Mouse (Mus musculus): Measurements from ENCODE around the gene Kif13a. TPM values are rescaled to one million over a fixed set of nuclear protein-coding genes. Genes with fewer than 3 reads are reported as not detected.

Kif13a gene
- polyA plus RNA-seq, 1 experiment from 2014 or later, result 7.9 TPM

DNA sequence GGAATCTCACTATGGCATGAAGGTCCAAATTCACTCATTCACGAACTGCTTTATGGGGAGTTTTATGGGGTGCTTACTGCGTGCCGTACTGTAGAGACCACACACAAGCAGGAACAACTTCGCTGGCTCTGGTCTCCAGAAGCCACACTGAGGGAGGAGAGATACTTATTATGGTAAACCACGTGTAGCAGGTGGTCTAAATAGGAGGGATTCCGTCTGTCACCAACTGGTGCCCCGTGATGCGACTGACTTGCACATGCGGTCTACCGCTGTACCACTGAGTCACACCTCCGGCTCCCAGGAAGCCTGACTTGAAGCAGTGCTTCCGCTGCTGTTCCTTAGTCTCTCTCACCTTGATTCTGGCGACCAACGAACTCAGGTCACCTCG is 986 bp upstream of the Kif13a start:
- Histone ChIP-seq H3K9me3 (replicated peaks; ENCODE audit: control insufficient read depth, low read length) (no peaks in the 10 kb centered on the region), H3K27me3 (ENCODE audit: control insufficient read depth, insufficient read depth, low read length) (no peaks in the 10 kb centered on the region), H3K36me3 (ENCODE audit: control insufficient read depth, insufficient read depth, low read length) (no peaks in the 10 kb centered on the region), H3K4me3 (replicated peaks; ENCODE audit: low read length) (peak overlapping the region; percentile 84), H3K27ac (ENCODE audit: low read length) (peak overlapping the region; percentile 99), H3K4me2 (ENCODE audit: low read depth, low read length) (peak overlapping the region; percentile 86), H3K9ac (ENCODE audit: low read length) (peak overlapping the region; percentile 84), H3K4me1 (ENCODE audit: control insufficient read depth, insufficient read depth, low read length) (peaks cover 13% of the 10 kb centered on the region; the same call in 1 of the 2 replicates)
- WGBS, result 1% methylated on average over 15 of the region's 15 CpGs
- peak; percentile 9; the same call in 1 of the 2 replicates for ATAC-seq (ENCODE audit: insufficient read depth, low FRiP score)

DNA sequence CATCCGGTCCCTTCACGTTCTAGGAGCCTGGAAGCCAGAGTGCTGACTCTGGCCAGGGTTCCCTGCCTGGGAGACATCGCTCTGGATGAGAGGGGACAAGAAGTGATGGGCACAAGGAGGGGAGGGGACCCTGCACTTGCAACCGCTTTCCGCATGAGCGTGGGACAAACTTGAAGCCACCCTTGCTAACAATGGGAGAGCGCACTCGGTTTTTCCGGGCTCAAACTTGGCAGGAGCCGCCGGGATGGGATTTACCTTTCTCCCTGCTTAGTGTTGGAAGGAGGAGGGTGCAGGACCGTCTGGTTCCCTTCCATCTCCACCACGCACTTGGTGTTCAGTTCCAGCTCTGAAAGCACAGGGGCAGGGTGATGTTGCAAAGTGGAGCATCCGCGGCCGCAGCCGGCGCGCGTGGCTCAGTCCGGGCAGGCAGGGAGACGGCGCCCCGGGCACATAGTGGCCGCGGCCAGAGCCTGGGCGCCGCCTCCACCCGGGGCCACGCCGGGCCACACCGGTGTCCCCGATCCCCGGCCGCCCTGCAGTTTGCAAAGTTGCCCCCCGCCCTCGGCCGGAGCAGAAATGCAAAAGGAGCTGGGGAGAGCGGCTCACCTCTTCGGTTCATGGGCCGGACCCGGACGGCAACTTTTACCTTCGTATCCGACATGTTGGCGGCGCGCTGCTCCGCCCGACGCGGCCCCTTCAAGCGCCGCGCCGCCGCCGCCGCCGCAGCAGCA is 541 bp downstream of the Kif13a start:
- WGBS, result under 1% methylated on average over 58 of the region's 60 CpGs
- peak overlapping the region; percentile 84 for H3K4me3 ChIP-seq (replicated peaks; ENCODE audit: low read length)
- H3K27me3 ChIP-seq (ENCODE audit: control insufficient read depth, insufficient read depth, low read length), result no peaks in the 10 kb centered on the region
- H3K36me3 ChIP-seq (ENCODE audit: control insufficient read depth, insufficient read depth, low read length), result no peaks in the 10 kb centered on the region
- peak overlapping the region; percentile 99 for H3K27ac ChIP-seq (ENCODE audit: low read length)
- no peaks in the 10 kb centered on the region for H3K9me3 ChIP-seq (replicated peaks; ENCODE audit: control insufficient read depth, low read length)
- H3K9ac ChIP-seq (ENCODE audit: low read length), result peak overlapping the region; percentile 84
- peak; percentile 60 for ATAC-seq (ENCODE audit: insufficient read depth, low FRiP score)
- peak overlapping the region; percentile 86 for H3K4me2 ChIP-seq (ENCODE audit: low read depth, low read length)
- peaks cover 13% of the 10 kb centered on the region; the same call in 1 of the 2 replicates for H3K4me1 ChIP-seq (ENCODE audit: control insufficient read depth, insufficient read depth, low read length)

GRCm38 (mm10) chr13:46928404-46928803 is 1.3 kb downstream of the Kif13a start:
- H3K36me3 ChIP-seq (ENCODE audit: control insufficient read depth, insufficient read depth, low read length), result no peaks in the 10 kb centered on the region
- H3K9ac ChIP-seq (ENCODE audit: low read length), result peak overlapping the region; percentile 84
- H3K27ac ChIP-seq (ENCODE audit: low read length), result no peak overlapping the region
- no peaks in the 10 kb centered on the region for H3K9me3 ChIP-seq (replicated peaks; ENCODE audit: control insufficient read depth, low read length)
- 51% methylated on average over 5 of the region's 5 CpGs for WGBS
- ATAC-seq (ENCODE audit: insufficient read depth, low FRiP score), result no peak
- peak overlapping the region; percentile 86 for H3K4me2 ChIP-seq (ENCODE audit: low read depth, low read length)
- H3K27me3 ChIP-seq (ENCODE audit: control insufficient read depth, insufficient read depth, low read length), result no peaks in the 10 kb centered on the region
- peak overlapping the region; percentile 84 for H3K4me3 ChIP-seq (replicated peaks; ENCODE audit: low read length)
- H3K4me1 ChIP-seq (ENCODE audit: control insufficient read depth, insufficient read depth, low read length), result peaks cover 13% of the 10 kb centered on the region; the same call in 1 of the 2 replicates

DNA sequence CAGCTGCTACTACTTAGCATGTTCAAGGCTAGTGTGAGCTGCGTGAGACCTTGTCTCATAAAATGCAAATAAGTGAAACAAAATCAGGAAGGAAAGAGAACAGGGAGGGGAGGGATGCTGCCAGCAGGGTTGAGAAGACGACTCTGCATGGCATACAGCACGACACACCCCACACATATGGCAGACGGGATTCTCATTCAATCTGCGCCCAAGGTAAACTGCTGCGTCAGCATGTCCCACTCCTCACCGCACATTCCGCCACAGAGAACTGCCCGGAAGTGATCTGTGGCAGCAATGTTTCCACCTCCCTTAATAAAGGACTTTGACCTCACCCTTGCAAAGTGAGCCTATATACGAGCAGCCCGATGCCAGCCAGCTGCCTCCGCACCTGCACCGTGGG is 4.0 kb downstream of the Kif13a start:
- no peak for ATAC-seq (ENCODE audit: insufficient read depth, low FRiP score)
- no peak overlapping the region for H3K4me3 ChIP-seq (replicated peaks; ENCODE audit: low read length)
- no peaks in the 10 kb centered on the region for H3K9me3 ChIP-seq (replicated peaks; ENCODE audit: control insufficient read depth, low read length)
- H3K4me1 ChIP-seq (ENCODE audit: control insufficient read depth, insufficient read depth, low read length), result peaks cover 11% of the 10 kb centered on the region; the same call in 1 of the 2 replicates
- H3K36me3 ChIP-seq (ENCODE audit: control insufficient read depth, insufficient read depth, low read length), result no peaks in the 10 kb centered on the region
- H3K27me3 ChIP-seq (ENCODE audit: control insufficient read depth, insufficient read depth, low read length), result no peaks in the 10 kb centered on the region
- no peak overlapping the region for H3K27ac ChIP-seq (ENCODE audit: low read length)
- 86% methylated on average over 13 of the region's 13 CpGs for WGBS
- no peak overlapping the region for H3K9ac ChIP-seq (ENCODE audit: low read length)
- no peak overlapping the region for H3K4me2 ChIP-seq (ENCODE audit: low read depth, low read length)

DNA sequence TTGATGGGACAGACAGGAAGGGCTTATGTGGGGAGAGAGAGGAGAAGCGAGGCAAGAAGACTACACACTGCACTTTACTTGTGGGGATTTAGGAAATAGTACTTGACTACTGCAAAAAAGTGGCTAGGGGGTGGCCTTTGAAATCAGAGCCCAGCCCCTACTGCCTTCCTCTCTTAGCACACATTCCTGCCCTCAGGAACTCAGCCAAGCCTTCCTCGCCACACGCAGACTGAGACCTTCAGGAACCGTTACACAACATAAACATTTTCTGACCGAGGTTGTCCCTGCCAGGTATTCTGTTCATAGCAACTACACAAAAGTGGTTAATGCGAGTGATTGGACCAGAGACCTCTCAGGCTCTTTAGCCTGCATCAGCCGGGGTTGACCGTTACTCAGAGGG is 8.1 kb downstream of the Kif13a start:
- WGBS, result 60% methylated on average over 8 of the region's 8 CpGs
- no peak for ATAC-seq (ENCODE audit: insufficient read depth, low FRiP score)
- Histone ChIP-seq H3K36me3 (ENCODE audit: control insufficient read depth, insufficient read depth, low read length) (no peaks in the 10 kb centered on the region), H3K4me2 (ENCODE audit: low read depth, low read length) (no peak overlapping the region), H3K9ac (ENCODE audit: low read length) (no peak overlapping the region), H3K4me1 (ENCODE audit: control insufficient read depth, insufficient read depth, low read length) (no peaks in the 10 kb centered on the region), H3K9me3 (replicated peaks; ENCODE audit: control insufficient read depth, low read length) (no peaks in the 10 kb centered on the region), H3K27ac (ENCODE audit: low read length) (no peak overlapping the region), H3K27me3 (ENCODE audit: control insufficient read depth, insufficient read depth, low read length) (no peaks in the 10 kb centered on the region), H3K4me3 (replicated peaks; ENCODE audit: low read length) (no peak overlapping the region)

GRCm38 (mm10) chr13:46919797-46920196 is 9.9 kb downstream of the Kif13a start:
- Histone ChIP-seq H3K9ac (ENCODE audit: low read length) (no peak overlapping the region), H3K9me3 (replicated peaks; ENCODE audit: control insufficient read depth, low read length) (no peaks in the 10 kb centered on the region), H3K4me2 (ENCODE audit: low read depth, low read length) (no peak overlapping the region), H3K27me3 (ENCODE audit: control insufficient read depth, insufficient read depth, low read length) (no peaks in the 10 kb centered on the region), H3K27ac (ENCODE audit: low read length) (no peak overlapping the region), H3K4me3 (replicated peaks; ENCODE audit: low read length) (no peak overlapping the region), H3K4me1 (ENCODE audit: control insufficient read depth, insufficient read depth, low read length) (no peaks in the 10 kb centered on the region), H3K36me3 (ENCODE audit: control insufficient read depth, insufficient read depth, low read length) (no peaks in the 10 kb centered on the region)
- WGBS, result 78% methylated on average over 2 of the region's 2 CpGs
- ATAC-seq (ENCODE audit: insufficient read depth, low FRiP score), result no peak

GRCm38 (mm10) chr13:46918509-46918908 is 11.2 kb downstream of the Kif13a start:
- no peak overlapping the region for H3K27ac ChIP-seq (ENCODE audit: low read length)
- 82% methylated on average over 5 of the region's 5 CpGs for WGBS
- H3K27me3 ChIP-seq (ENCODE audit: control insufficient read depth, insufficient read depth, low read length), result no peaks in the 10 kb centered on the region

GRCm38 (mm10) chr13:46911960-46912359 is 17.7 kb downstream of the Kif13a start:
- WGBS, result 67% methylated on average over 6 of the region's 6 CpGs
- peaks cover 6% of the 10 kb centered on the region; the same call in 1 of the 2 replicates for H3K4me1 ChIP-seq (ENCODE audit: control insufficient read depth, insufficient read depth, low read length)
- no peaks in the 10 kb centered on the region for H3K27me3 ChIP-seq (ENCODE audit: control insufficient read depth, insufficient read depth, low read length)
- no peak overlapping the region for H3K9ac ChIP-seq (ENCODE audit: low read length)
- ATAC-seq (ENCODE audit: insufficient read depth, low FRiP score), result no peak
- H3K4me2 ChIP-seq (ENCODE audit: low read depth, low read length), result no peak overlapping the region
- no peak overlapping the region for H3K4me3 ChIP-seq (replicated peaks; ENCODE audit: low read length)
- H3K9me3 ChIP-seq (replicated peaks; ENCODE audit: control insufficient read depth, low read length), result no peaks in the 10 kb centered on the region
- no peaks in the 10 kb centered on the region for H3K36me3 ChIP-seq (ENCODE audit: control insufficient read depth, insufficient read depth, low read length)
- no peak overlapping the region for H3K27ac ChIP-seq (ENCODE audit: low read length)

More at GRCm38 (mm10) chr13:46918509-46918908, 11.2 kb downstream of the Kif13a start:
- H3K9me3 ChIP-seq (replicated peaks; ENCODE audit: control insufficient read depth, low read length), result no peaks in the 10 kb centered on the region
- ATAC-seq (ENCODE audit: insufficient read depth, low FRiP score), result no peak
- H3K9ac ChIP-seq (ENCODE audit: low read length), result no peak overlapping the region
- H3K4me3 ChIP-seq (replicated peaks; ENCODE audit: low read length), result no peak overlapping the region
- no peaks in the 10 kb centered on the region for H3K4me1 ChIP-seq (ENCODE audit: control insufficient read depth, insufficient read depth, low read length)
- H3K36me3 ChIP-seq (ENCODE audit: control insufficient read depth, insufficient read depth, low read length), result no peaks in the 10 kb centered on the region
- H3K4me2 ChIP-seq (ENCODE audit: low read depth, low read length), result no peak overlapping the region

- Histone ChIP-seq H3K27ac (ENCODE audit: low read length) (no peak overlapping the region), H3K4me3 (replicated peaks; ENCODE audit: low read length) (no peak overlapping the region), H3K27me3 (ENCODE audit: control insufficient read depth, insufficient read depth, low read length) (no peaks in the 10 kb centered on the region), H3K9me3 (replicated peaks; ENCODE audit: control insufficient read depth, low read length) (no peaks in the 10 kb centered on the region), H3K4me2 (ENCODE audit: low read depth, low read length) (no peak overlapping the region), H3K36me3 (ENCODE audit: control insufficient read depth, insufficient read depth, low read length) (no peaks in the 10 kb centered on the region), H3K9ac (ENCODE audit: low read length) (no peak overlapping the region), H3K4me1 (ENCODE audit: control insufficient read depth, insufficient read depth, low read length) (peaks cover 6% of the 10 kb centered on the region; the same call in 1 of the 2 replicates)
- ATAC-seq (ENCODE audit: insufficient read depth, low FRiP score), result peak; percentile 44; the same call in 1 of the 2 replicates
- WGBS, result 40% methylated on average over 11 of the region's 11 CpGs
These were observed 18.6 kb downstream of the Kif13a start for GRCm38 (mm10) chr13:46911018-46911419.
